In genomic region chr1:75386149-75386548, GRCm38 (mm10) we compare ENCODE assay signal across 11 mouse cellular contexts. TPM values are rescaled to one million over a fixed set of nuclear protein-coding genes. Genes with fewer than 3 reads are reported as not detected.
A peak's percentile ranks its signal among the peaks of the same experiment; 100 is the strongest.
DNase-seq lines count a peak whose midpoint lies in the region; ATAC-seq and TF ChIP-seq lines count a peak whose summit lies in the region.
"Had no signal": no experiment of that assay in that cellular context is flagged by ENCODE, and none has a peak within 500 bp of the region (broad histone marks: within the 10 kb centered on the region; RNA-seq: fewer than 3 reads in every experiment).

No protein-coding gene starts in this region.

- peak overlapping the region; percentile 10; the same call in 1 of the 2 replicates for H3K9ac ChIP-seq in midbrain, embryonic 15.5 days

- H3K4me3 ChIP-seq in layer of hippocampus, adult 2 months: peak overlapping the region; percentile 54
- peak overlapping the region; percentile 25; the same call in 1 of the 2 replicates for H3K4me3 ChIP-seq in embryonic facial prominence, embryonic 10.5 days
- no peak overlapping the region; the same call in 1 of the 2 replicates for H3K4me3 ChIP-seq in midbrain, embryonic 15.5 days

- peak overlapping the region; percentile 37 for H3K4me2 ChIP-seq in midbrain, embryonic 15.5 days

- TF ChIP-seq CTCF in layer of hippocampus, adult 2 months (conservative IDR thresholded peaks at IDR 0.05): no peak

- H3K27me3 ChIP-seq in embryonic facial prominence, embryonic 10.5 days (replicated peaks; ENCODE audit: low read depth, poor library complexity, severe bottlenecking): peaks cover 87% of the 10 kb centered on the region
- H3K27me3 ChIP-seq in midbrain, embryonic 15.5 days (replicated peaks): peaks cover 33% of the 10 kb centered on the region

- whole genome bisulfite sequencing in embryonic facial prominence, embryonic 10.5 days: 40% methylated on average over 4 of the region's 4 CpGs
- 34% methylated on average over 4 of the region's 4 CpGs for WGBS in midbrain, embryonic 15.5 days

- peaks cover 80% of the 10 kb centered on the region for H3K4me1 ChIP-seq in embryonic facial prominence, embryonic 10.5 days
- H3K4me1 ChIP-seq in midbrain, embryonic 15.5 days: peaks cover 72% of the 10 kb centered on the region

- peaks cover 33% of the 10 kb centered on the region for H3K36me3 ChIP-seq in embryonic facial prominence, embryonic 10.5 days (replicated peaks)
- H3K36me3 ChIP-seq in midbrain, embryonic 15.5 days (replicated peaks): no peaks in the 10 kb centered on the region
- H3K36me3 ChIP-seq: G1E had no signal

- DNase-seq in embryo, embryonic 10 days (ENCODE audit: low spot score): peak; percentile 46
- no peak for DNase-seq in embryo, embryonic 10.5 days (ENCODE audit: low spot score)
- peak; percentile 47 to 58 for DNase-seq in layer of hippocampus, adult 2 months (ENCODE audit: low spot score in 2 of 2)
- no peak for DNase-seq in layer of hippocampus, adult 8-10 months (ENCODE audit: low spot score in 2 of 2)
- no peak for DNase-seq in embryonic facial prominence, embryonic 10.5 days (ENCODE audit: low spot score)
- no peak for DNase-seq in spleen, adult 12 weeks (ENCODE audit: low spot score)
- no peak for DNase-seq in urinary bladder, adult 2 months (ENCODE audit: low spot score)
- DNase-seq: heart, postnatal 36 days; lung, adult 2 months had no signal

- 0 out of 2 replicates have a peak, but pooled peaks have one; percentile 10 for ATAC-seq in midbrain, embryonic 15.5 days (replicated peaks)

- H3K27ac ChIP-seq in layer of hippocampus, adult 2 months: peak overlapping the region; percentile 98
- no peak overlapping the region for H3K27ac ChIP-seq in embryonic facial prominence, embryonic 10.5 days (replicated peaks)
- H3K27ac ChIP-seq in midbrain, embryonic 15.5 days: no peak overlapping the region

- H3K9me3 ChIP-seq in embryonic facial prominence, embryonic 10.5 days: no peaks in the 10 kb centered on the region
- H3K9me3 ChIP-seq in midbrain, embryonic 15.5 days: no peaks in the 10 kb centered on the region

RNA-seq across cellular contexts. Expression of gene Speg, which starts 11.1 kb away (rescaled TPM):
- total RNA-seq in layer of hippocampus, adult 2 months (2021): 100 to 1,000 TPM; 168 to 179 TPM
- 100 to 1,000 TPM; 168 to 185 (median 182) TPM for total RNA-seq in layer of hippocampus, adult 8-10 months (2022)
- 30.2 and 30.6 TPM in 2 replicates for polyA plus RNA-seq in embryonic facial prominence, embryonic 10.5 days (2016; fragmentation: Nextera tagmentation; extraction: Ambion mirVana)
- polyA plus RNA-seq in midbrain, embryonic 15.5 days (2015; fragmentation: Nextera tagmentation; extraction: Ambion mirVana): 20.8 and 21.3 TPM in 2 replicates
- 91.1 and 102 TPM in 2 replicates for polyA plus RNA-seq in urinary bladder, adult 2 months (2012; rRNA removed)

RNA-seq across cellular contexts. Expression of gene Des, which starts 26.0 kb away (rescaled TPM):
- total RNA-seq in layer of hippocampus, adult 2 months (2021): under 1 TPM; 0.88 to 1.00 TPM
- 1 to 10 TPM in 3 of 4 experiments, under 1 TPM in 1; 0.60 to 1.9 (median 1.5) TPM for total RNA-seq in layer of hippocampus, adult 8-10 months (2022)
- 10.4 and 15.6 TPM in 2 replicates for polyA plus RNA-seq in embryonic facial prominence, embryonic 10.5 days (2016; fragmentation: Nextera tagmentation; extraction: Ambion mirVana)
- polyA plus RNA-seq in midbrain, embryonic 15.5 days (2015; fragmentation: Nextera tagmentation; extraction: Ambion mirVana): 1.5 and 2.0 TPM in 2 replicates
- polyA plus RNA-seq in urinary bladder, adult 2 months (2012; rRNA removed): 1,825 and 2,682 TPM in 2 replicates

RNA-seq across cellular contexts. Expression of gene Gmppa, which starts 49.6 kb away (rescaled TPM):
- total RNA-seq in layer of hippocampus, adult 2 months (2021): 10 to 100 TPM; 72.9 to 76.0 TPM
- total RNA-seq in layer of hippocampus, adult 8-10 months (2022): 10 to 100 TPM; 58.3 to 77.2 (median 72.7) TPM
- 57.1 and 61.3 TPM in 2 replicates for polyA plus RNA-seq in embryonic facial prominence, embryonic 10.5 days (2016; fragmentation: Nextera tagmentation; extraction: Ambion mirVana)
- 86.1 and 98.7 TPM in 2 replicates for polyA plus RNA-seq in midbrain, embryonic 15.5 days (2015; fragmentation: Nextera tagmentation; extraction: Ambion mirVana)
- polyA plus RNA-seq in urinary bladder, adult 2 months (2012; rRNA removed): 140 and 188 TPM in 2 replicates

Comparison
In these comparisons a context has a peak if more than half of its experiments do, and no peak if none do; other contexts are left out.
1. DNase-seq: peak in embryo, embryonic 10 days (single experiment) and layer of hippocampus, adult 2 months (2 of 2); none in embryo, embryonic 10.5 days (single experiment), layer of hippocampus, adult 8-10 months (0 of 2), embryonic facial prominence, embryonic 10.5 days (single experiment), spleen, adult 12 weeks (single experiment) and urinary bladder, adult 2 months (single experiment).
2. RNA of gene Des, which starts 26.0 kb away (polyA plus RNA-seq): 1,825 to 2,682 TPM in urinary bladder, adult 2 months; 10.4 to 15.6 TPM in embryonic facial prominence, embryonic 10.5 days and 1.5 to 2.0 TPM in midbrain, embryonic 15.5 days; every median in the first group is over 100 times any median in the second.